Mouse (Mus musculus): ENCODE results near the gene Cx3cl1.

Gene Cx3cl1

GRCm38 (mm10) chr8:94826210-94826609, 54.4 kb downstream of the Cx3cl1 start:
- in situ Hi-C loops (cut with MboI, MseI) = loop anchor here (25.0 kb wide), 2 partner anchors 814 to 986 kb away; partner anchors contain the start of genes Amfr and Cnot1

GRCm38 (mm10) chr8:94828284-94828683, 56.5 kb downstream of the Cx3cl1 start:
- in situ Hi-C loops (cut with MboI, MseI) = loop anchor here (25.0 kb wide), 2 partner anchors 816 to 984 kb away; partner anchors contain the start of genes Amfr and Cnot1
